Mouse (Mus musculus) stomach, embryonic 14.5 days (tissue): Measurements from ENCODE around the gene Zfp940. TPM values are rescaled to one million over a fixed set of nuclear protein-coding genes. Genes with fewer than 3 reads are reported as not detected.

Experiments used
- ATAC-seq: fragments of 200-750 bp; cut with Nextera tagmentation; 2 replicates; pipeline ENCODE4 v1.8.0; 2017; ENCODE audit warnings: low read depth, moderate TSS enrichment; ENCODE audit not compliant: insufficient number of reproducible peaks, insufficient read depth, low FRiP score
- H3K27ac ChIP-seq: fragments of 300-500 bp; sonication (generic); 2 replicates; pipeline ENCODE4 v1.5.1; 2014; ENCODE audit warnings: mild to moderate bottlenecking, low read length, moderate library complexity, mixed read lengths
- H3K27me3 ChIP-seq: fragments of 300-500 bp; sonication (generic); 2 replicates; pipeline ENCODE4 v1.6.1; 2014; ENCODE audit warnings: low read length, control low read depth, mixed read lengths; ENCODE audit not compliant: control insufficient read depth, insufficient read depth
- H3K36me3 ChIP-seq: fragments of 300-500 bp; sonication (generic); 2 replicates; pipeline ENCODE4 v1.6.1; 2014; ENCODE audit warnings: mild to moderate bottlenecking, control low read depth, low read length, moderate library complexity, mixed read lengths; ENCODE audit not compliant: control insufficient read depth, insufficient read depth
- H3K4me1 ChIP-seq: fragments of 300-500 bp; sonication (generic); 2 replicates; pipeline ENCODE4 v1.6.1; 2014; ENCODE audit warnings: low read length, control low read depth, mixed read lengths; ENCODE audit not compliant: control insufficient read depth, insufficient read depth
- H3K4me2 ChIP-seq: fragments of 300-500 bp; sonication (generic); replicated peaks from 2 replicates; pipeline ENCODE4 v1.6.1; 2014; ENCODE audit warnings: low read depth, low read length, control low read depth
- H3K4me3 ChIP-seq: fragments of 300-500 bp; sonication (generic); 2 replicates; pipeline ENCODE4 v1.5.1; 2014; ENCODE audit warnings: low read depth, low read length, control low read depth
- H3K9ac ChIP-seq: fragments of 300-500 bp; sonication (generic); replicated peaks from 2 replicates; pipeline ENCODE4 v1.6.1; 2014; ENCODE audit warnings: low read depth, mild to moderate bottlenecking, control low read depth, low read length, moderate library complexity, mixed read lengths
- H3K9me3 ChIP-seq: fragments of 300-500 bp; sonication (generic); 2 replicates; pipeline ENCODE4 v1.6.1; 2016; ENCODE audit warnings: low read depth, low read length, control low read depth; ENCODE audit not compliant: control insufficient read depth
- WGBS: fragments of 180-500 bp; shearing (Covaris S2); extraction: QIAGEN DNeasy Blood & Tissue Kit; methylation state at CpG from one replicate; pipeline ENCODE4 v1.1.7; 2014; 5-methylcytosine and 5-hydroxymethylcytosine counted together
- polyA plus RNA-seq: library from polyadenylated mRNA; unstranded; fragments of >200 nt; fragmentation: Nextera tagmentation; extraction: Ambion mirVana; gene quantifications from 2 replicates; pipeline ENCODE4 v1.2.1, GENCODE M21; 2014

The Zfp940 gene
- polyA plus RNA-seq, 1 experiment from 2014 or later = 6.5 TPM

DNA sequence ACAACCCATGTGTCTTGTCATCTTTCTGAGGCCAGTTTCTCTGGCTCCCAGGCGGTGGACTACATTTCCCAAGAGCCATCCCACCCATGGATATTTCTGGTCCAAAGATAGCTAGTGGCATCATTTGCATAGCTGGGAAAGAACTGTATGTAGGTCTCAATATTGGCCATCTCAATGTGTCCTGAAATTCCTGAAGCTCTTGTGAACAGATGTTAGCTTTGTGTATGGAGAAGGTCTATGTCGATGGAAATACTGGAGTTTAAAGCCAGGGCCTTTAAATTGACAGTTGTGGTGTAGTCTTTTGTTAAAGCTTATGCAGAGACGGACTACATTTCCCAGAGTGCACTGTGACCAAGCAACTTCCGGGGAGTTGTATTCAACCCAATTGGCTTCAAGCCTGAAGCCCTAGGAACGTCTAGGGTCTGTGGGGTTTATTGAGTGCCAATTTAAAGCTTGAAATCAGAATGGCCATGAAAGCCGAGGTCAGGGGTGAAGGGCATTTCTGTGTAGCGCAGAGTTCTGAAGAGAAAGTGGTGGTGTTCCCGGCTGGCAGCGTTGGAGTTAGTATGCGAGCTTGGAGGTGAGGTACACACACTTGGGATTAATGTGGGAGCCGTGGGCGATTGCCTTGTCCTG, 34.7 kb downstream of the Zfp940 start:
- 4% methylated on average over 12 of the region's 12 CpGs for WGBS

GRCm38 (mm10) chr7:29815910-29816429, 37.5 kb downstream of the Zfp940 start, which contains the start of gene Zfp790:
Zfp790 (plus strand) TSS chr7:29816114.
- H3K4me3 ChIP-seq = peak within 1 kb of the TSS; percentile 57
- H3K9me3 ChIP-seq = no peaks in the 10 kb centered on the region
- peak within 1 kb of the TSS; percentile 79 for H3K4me2 ChIP-seq
- no peaks in the 10 kb centered on the region for H3K27me3 ChIP-seq
- peak within 1 kb of the TSS; percentile 83 for H3K27ac ChIP-seq
- ATAC-seq = peak; percentile 95
- under 1% methylated on average over 26 of the region's 26 CpGs for WGBS
- peak within 1 kb of the TSS; percentile 49 for H3K9ac ChIP-seq
- peaks cover 10% of the 10 kb centered on the region; the same call in 1 of the 2 replicates for H3K4me1 ChIP-seq
- no peaks in the 10 kb centered on the region for H3K36me3 ChIP-seq

More for the DNA sequence above, 34.7 kb downstream of the Zfp940 start:
- H3K36me3 ChIP-seq = peaks cover 5% of the 10 kb centered on the region; the same call in 1 of the 2 replicates
- H3K27me3 ChIP-seq = no peaks in the 10 kb centered on the region
- H3K9ac ChIP-seq = peak overlapping the region; percentile 43; the same call in 1 of the 2 replicates
- peaks cover 10% of the 10 kb centered on the region; the same call in 1 of the 2 replicates for H3K4me1 ChIP-seq
- H3K9me3 ChIP-seq = no peaks in the 10 kb centered on the region
- no peak overlapping the region for H3K27ac ChIP-seq
- ATAC-seq = peak; percentile 53; the same call in 1 of the 2 replicates
- H3K4me2 ChIP-seq = peak overlapping the region; percentile 69
- H3K4me3 ChIP-seq = peak overlapping the region; percentile 56

DNA sequence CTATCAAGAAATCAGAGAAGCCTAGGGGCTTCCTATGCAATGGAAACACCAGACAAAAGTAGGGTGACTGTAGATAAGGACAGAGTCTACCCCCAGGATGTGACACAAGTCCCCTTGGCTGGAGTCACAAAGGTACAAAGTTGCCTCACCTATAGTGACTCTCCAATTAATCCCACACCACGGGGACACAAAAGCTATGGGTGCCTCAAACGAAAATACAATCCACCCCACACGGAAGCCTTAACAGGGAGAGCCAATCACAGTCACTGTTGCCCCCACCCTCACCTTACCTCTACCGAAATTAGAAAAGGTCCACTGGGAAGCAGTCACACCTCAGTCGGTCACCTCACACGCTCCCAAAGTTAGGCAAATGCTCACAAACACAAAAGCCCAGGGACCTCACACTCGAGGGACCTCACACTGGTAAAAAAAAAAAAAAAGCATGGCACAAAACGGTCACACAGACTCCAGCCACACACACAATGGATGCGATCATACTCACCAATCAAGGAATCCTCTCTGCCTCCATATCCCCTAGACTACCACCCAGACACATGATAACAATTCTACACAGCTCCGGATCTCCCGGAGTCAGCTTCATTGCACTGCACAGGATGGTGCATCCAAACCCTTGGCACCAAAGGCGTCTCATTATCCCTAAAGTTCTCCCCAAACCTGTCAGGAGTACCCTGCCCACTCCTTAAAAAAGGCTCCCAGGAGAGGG, 38.2 kb downstream of the Zfp940 start:
- WGBS = 3% methylated on average over 12 of the region's 12 CpGs

DNA sequence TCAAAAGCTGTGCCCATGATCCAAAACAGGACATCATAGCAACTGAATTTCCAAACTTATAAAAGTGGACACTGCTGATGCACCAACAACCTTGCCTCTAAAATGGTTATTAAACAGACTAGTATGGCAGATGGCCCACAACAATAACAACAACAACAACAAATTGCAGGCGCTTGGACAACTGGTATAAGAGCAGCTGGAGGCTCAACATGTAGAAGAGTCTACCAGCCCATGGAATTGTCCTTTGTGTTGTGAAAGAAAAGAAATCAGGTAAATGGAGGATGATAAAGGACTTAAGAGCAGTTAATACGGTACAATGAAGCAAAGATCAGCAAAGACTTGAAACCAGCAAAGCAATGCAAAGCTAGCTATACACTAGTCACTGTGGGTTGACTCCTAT, 39.1 kb downstream of the Zfp940 start:
- no peak for ATAC-seq
- Histone ChIP-seq H3K4me3 (no peak overlapping the region), H3K36me3 (no peaks in the 10 kb centered on the region), H3K27ac (no peak overlapping the region), H3K4me1 (peaks cover 10% of the 10 kb centered on the region; the same call in 1 of the 2 replicates), H3K4me2 (peak overlapping the region; percentile 79; the same call in 1 of the 2 replicates), H3K27me3 (no peaks in the 10 kb centered on the region), H3K9me3 (no peaks in the 10 kb centered on the region), H3K9ac (no peak overlapping the region)
- 93% methylated on average over 2 of the region's 2 CpGs for WGBS

More for the DNA sequence above, 38.2 kb downstream of the Zfp940 start:
- Histone ChIP-seq H3K4me1 (peaks cover 10% of the 10 kb centered on the region; the same call in 1 of the 2 replicates), H3K27me3 (no peaks in the 10 kb centered on the region), H3K9ac (peak overlapping the region; percentile 49), H3K4me2 (peak overlapping the region; percentile 79), H3K27ac (peak overlapping the region; percentile 52), H3K4me3 (peak overlapping the region; percentile 57), H3K9me3 (no peaks in the 10 kb centered on the region), H3K36me3 (no peaks in the 10 kb centered on the region)
- ATAC-seq = peak; percentile 29; the same call in 1 of the 2 replicates

DNA sequence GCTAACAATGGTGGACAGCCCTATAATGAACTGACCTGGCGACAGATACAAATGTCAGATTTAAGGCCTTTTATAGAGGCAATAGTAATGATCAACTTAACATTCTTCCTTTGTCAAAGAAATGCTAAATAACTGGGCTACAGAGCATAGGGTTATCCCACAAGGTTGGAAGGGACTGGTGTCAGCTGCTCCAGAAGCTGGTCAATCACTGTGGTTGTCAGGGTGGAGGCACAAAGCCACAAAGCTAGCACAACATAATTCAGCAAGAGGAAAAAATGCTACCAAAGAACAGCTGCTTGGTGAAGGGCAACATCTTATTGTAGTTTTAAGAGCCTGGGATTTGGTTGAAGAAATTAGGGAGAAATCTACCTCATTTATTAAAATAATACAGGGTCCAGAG, 41.2 kb downstream of the Zfp940 start:
- no peaks in the 10 kb centered on the region for H3K36me3 ChIP-seq
- no peaks in the 10 kb centered on the region for H3K9me3 ChIP-seq
- no peak overlapping the region for H3K27ac ChIP-seq
- 88% methylated on average over 1 of the region's 1 CpGs for WGBS
- H3K4me1 ChIP-seq = peaks cover 10% of the 10 kb centered on the region; the same call in 1 of the 2 replicates
- no peak overlapping the region for H3K4me3 ChIP-seq
- no peak for ATAC-seq
- no peak overlapping the region for H3K9ac ChIP-seq
- H3K4me2 ChIP-seq = no peak overlapping the region
- no peaks in the 10 kb centered on the region for H3K27me3 ChIP-seq

- 87% methylated on average over 5 of the region's 5 CpGs for WGBS
- Histone ChIP-seq H3K4me2 (no peak overlapping the region), H3K27ac (no peak overlapping the region), H3K36me3 (no peaks in the 10 kb centered on the region), H3K9me3 (no peaks in the 10 kb centered on the region), H3K9ac (no peak overlapping the region), H3K27me3 (no peaks in the 10 kb centered on the region), H3K4me1 (no peaks in the 10 kb centered on the region), H3K4me3 (no peak overlapping the region)
- no peak for ATAC-seq
Observed at GRCm38 (mm10) chr7:29807046-29807445, 46.4 kb downstream of the Zfp940 start.

GRCm38 (mm10) chr7:29792906-29793305, 60.6 kb downstream of the Zfp940 start:
- WGBS = 39% methylated on average over 27 of the region's 27 CpGs
- Histone ChIP-seq H3K4me3 (no peak overlapping the region), H3K4me2 (no peak overlapping the region)

GRCm38 (mm10) chr7:29785888-29786287, 67.6 kb downstream of the Zfp940 start:
- Histone ChIP-seq H3K36me3 (peaks cover 29% of the 10 kb centered on the region), H3K4me2 (peak overlapping the region; percentile 71), H3K27me3 (no peaks in the 10 kb centered on the region), H3K4me1 (peaks cover 8% of the 10 kb centered on the region), H3K27ac (no peak overlapping the region), H3K9me3 (no peaks in the 10 kb centered on the region), H3K9ac (no peak overlapping the region; the same call in 1 of the 2 replicates), H3K4me3 (peak overlapping the region; percentile 75)
- WGBS = 75% methylated on average over 5 of the region's 5 CpGs
- ATAC-seq = no peak

More at GRCm38 (mm10) chr7:29792906-29793305, 60.6 kb downstream of the Zfp940 start:
- Histone ChIP-seq H3K27me3 (no peaks in the 10 kb centered on the region), H3K36me3 (peaks cover 43% of the 10 kb centered on the region), H3K9ac (no peak overlapping the region), H3K27ac (no peak overlapping the region), H3K9me3 (peaks cover 8% of the 10 kb centered on the region), H3K4me1 (no peaks in the 10 kb centered on the region)
- no peak for ATAC-seq
